Mouse (Mus musculus): ENCODE results near the gene Misp. TPM values are rescaled to one million over a fixed set of nuclear protein-coding genes. Genes with fewer than 3 reads are reported as not detected.
A peak's percentile ranks its signal among the peaks of the same experiment; 100 is the strongest.

Gene Misp
- polyA plus RNA-seq (2015; fragmentation: Nextera tagmentation; extraction: Ambion mirVana) = 141 and 154 TPM in 2 replicates

- Histone ChIP-seq H3K4me1 (replicated peaks) (peaks cover 29% of the 10 kb centered on the region), H3K4me3 (replicated peaks) (peak within 1 kb of the TSS; percentile 34), H3K27ac (peak within 1 kb of the TSS; percentile 78), H3K36me3 (0 out of 2 replicates have a peak, but pooled peaks cover 11% of the 10 kb centered on the region), H3K9ac (peak within 1 kb of the TSS; percentile 57), H3K9me3 (no peaks in the 10 kb centered on the region), H3K4me2 (replicated peaks) (peak within 1 kb of the TSS; percentile 56), H3K27me3 (replicated peaks) (no peaks in the 10 kb centered on the region)
- peak; percentile 5; the same call in 1 of the 2 replicates for ATAC-seq
- WGBS = 42% methylated on average over 11 of the region's 11 CpGs
Observed at GRCm38 (mm10) chr10:79820782-79821181, at the start of gene Misp. TSS of gene Misp (plus strand) at chr10:79820989.

- Histone ChIP-seq H3K4me3 (replicated peaks) (no peak overlapping the region), H3K36me3 (no peaks in the 10 kb centered on the region), H3K27ac (no peak overlapping the region), H3K27me3 (replicated peaks) (no peaks in the 10 kb centered on the region), H3K9ac (no peak overlapping the region), H3K9me3 (no peaks in the 10 kb centered on the region), H3K4me2 (replicated peaks) (no peak overlapping the region), H3K4me1 (replicated peaks) (peaks cover 18% of the 10 kb centered on the region)
- WGBS = 90% methylated on average over 3 of the region's 3 CpGs
- ATAC-seq = no peak
Observed at GRCm38 (mm10) chr10:79772320-79772719, 48.5 kb upstream of the Misp start.

GRCm38 (mm10) chr10:79773208-79773607 is 47.6 kb upstream of the Misp start:
- 92% methylated on average over 2 of the region's 2 CpGs for WGBS
- Histone ChIP-seq H3K4me2 (replicated peaks) (no peak overlapping the region), H3K4me3 (replicated peaks) (no peak overlapping the region), H3K36me3 (no peaks in the 10 kb centered on the region), H3K4me1 (replicated peaks) (peaks cover 18% of the 10 kb centered on the region), H3K9me3 (no peaks in the 10 kb centered on the region), H3K27ac (no peak overlapping the region), H3K9ac (no peak overlapping the region), H3K27me3 (replicated peaks) (no peaks in the 10 kb centered on the region)
- no peak for ATAC-seq

- 68% methylated on average over 5 of the region's 5 CpGs for WGBS
- Histone ChIP-seq H3K4me1 (replicated peaks) (peaks cover 28% of the 10 kb centered on the region), H3K27ac (no peak overlapping the region), H3K27me3 (replicated peaks) (no peaks in the 10 kb centered on the region), H3K4me3 (replicated peaks) (no peak overlapping the region), H3K4me2 (replicated peaks) (no peak overlapping the region), H3K36me3 (no peaks in the 10 kb centered on the region), H3K9ac (no peak overlapping the region), H3K9me3 (no peaks in the 10 kb centered on the region)
- no peak for ATAC-seq
Observed at GRCm38 (mm10) chr10:79774486-79775279, 46.1 kb upstream of the Misp start.

- Histone ChIP-seq H3K9me3 (no peaks in the 10 kb centered on the region), H3K27ac (peak within 1 kb of the TSS; percentile 54), H3K4me3 (replicated peaks) (peak within 1 kb of the TSS; percentile 54), H3K27me3 (replicated peaks) (no peaks in the 10 kb centered on the region), H3K36me3 (no peaks in the 10 kb centered on the region), H3K4me1 (replicated peaks) (peaks cover 42% of the 10 kb centered on the region), H3K4me2 (replicated peaks) (peak within 1 kb of the TSS; percentile 86), H3K9ac (peak within 1 kb of the TSS; percentile 69)
- no peak for ATAC-seq
- 1% methylated on average over 39 of the region's 39 CpGs for WGBS
Observed at GRCm38 (mm10) chr10:79777103-79777531, 43.7 kb upstream of the Misp start, which contains the start of gene Fstl3. TSS of gene Fstl3 (plus strand) at chr10:79777272.

GRCm38 (mm10) chr10:79778006-79778405 is 42.8 kb upstream of the Misp start:
- Histone ChIP-seq H3K9ac (0 out of 2 replicates have a peak overlapping the region, but pooled peaks have one; percentile 69), H3K4me1 (replicated peaks) (peaks cover 42% of the 10 kb centered on the region), H3K27ac (peak overlapping the region; percentile 54), H3K9me3 (no peaks in the 10 kb centered on the region), H3K4me2 (replicated peaks) (peak overlapping the region; percentile 86), H3K36me3 (no peaks in the 10 kb centered on the region), H3K27me3 (replicated peaks) (no peaks in the 10 kb centered on the region), H3K4me3 (replicated peaks) (peak overlapping the region; percentile 54)
- 11% methylated on average over 15 of the region's 15 CpGs for WGBS
- peak; percentile 2; the same call in 1 of the 2 replicates for ATAC-seq

GRCm38 (mm10) chr10:79779193-79779592 is 41.6 kb upstream of the Misp start:
- H3K4me2 ChIP-seq (replicated peaks) = no peak overlapping the region
- no peaks in the 10 kb centered on the region for H3K27me3 ChIP-seq (replicated peaks)
- ATAC-seq = no peak
- H3K4me1 ChIP-seq (replicated peaks) = peaks cover 42% of the 10 kb centered on the region
- H3K27ac ChIP-seq = 0 out of 2 replicates have a peak overlapping the region, but pooled peaks have one; percentile 7
- no peak overlapping the region for H3K4me3 ChIP-seq (replicated peaks)
- H3K9ac ChIP-seq = no peak overlapping the region
- WGBS = 21% methylated on average over 2 of the region's 2 CpGs
- H3K36me3 ChIP-seq = no peaks in the 10 kb centered on the region
- no peaks in the 10 kb centered on the region for H3K9me3 ChIP-seq

GRCm38 (mm10) chr10:79779784-79780663 is 40.8 kb upstream of the Misp start:
- Histone ChIP-seq H3K27me3 (replicated peaks) (no peaks in the 10 kb centered on the region), H3K9me3 (no peaks in the 10 kb centered on the region), H3K27ac (peak overlapping the region; percentile 63; the same call in 1 of the 2 replicates), H3K4me2 (replicated peaks) (peak overlapping the region; percentile 82), H3K4me1 (replicated peaks) (peaks cover 42% of the 10 kb centered on the region), H3K36me3 (no peaks in the 10 kb centered on the region), H3K9ac (0 out of 2 replicates have a peak overlapping the region, but pooled peaks have one; percentile 36), H3K4me3 (replicated peaks) (peak overlapping the region; percentile 46)
- ATAC-seq = peak; percentile 92
- WGBS = 2% methylated on average over 54 of the region's 55 CpGs

- Histone ChIP-seq H3K27me3 (replicated peaks) (no peaks in the 10 kb centered on the region), H3K4me1 (replicated peaks) (peaks cover 42% of the 10 kb centered on the region), H3K9ac (no peak overlapping the region), H3K27ac (peak overlapping the region; percentile 63; the same call in 1 of the 2 replicates), H3K4me3 (replicated peaks) (peak overlapping the region; percentile 46), H3K36me3 (no peaks in the 10 kb centered on the region), H3K4me2 (replicated peaks) (peak overlapping the region; percentile 82), H3K9me3 (no peaks in the 10 kb centered on the region)
- no peak for ATAC-seq
- WGBS = under 1% methylated on average over 13 of the region's 13 CpGs
Observed at GRCm38 (mm10) chr10:79780664-79781015, 40.1 kb upstream of the Misp start.

- Histone ChIP-seq H3K4me2 (replicated peaks) (peak overlapping the region; percentile 82), H3K9ac (no peak overlapping the region), H3K4me3 (replicated peaks) (peak overlapping the region; percentile 46), H3K27ac (no peak overlapping the region), H3K4me1 (replicated peaks) (peaks cover 42% of the 10 kb centered on the region), H3K36me3 (no peaks in the 10 kb centered on the region), H3K9me3 (no peaks in the 10 kb centered on the region), H3K27me3 (replicated peaks) (no peaks in the 10 kb centered on the region)
- ATAC-seq = no peak
- 29% methylated on average over 21 of the region's 21 CpGs for WGBS
Observed at GRCm38 (mm10) chr10:79781139-79781538, 39.6 kb upstream of the Misp start.

GRCm38 (mm10) chr10:79781956-79782355 is 38.8 kb upstream of the Misp start:
- Histone ChIP-seq H3K4me1 (replicated peaks) (peaks cover 39% of the 10 kb centered on the region), H3K27me3 (replicated peaks) (no peaks in the 10 kb centered on the region), H3K4me3 (replicated peaks) (no peak overlapping the region), H3K9me3 (no peaks in the 10 kb centered on the region), H3K4me2 (replicated peaks) (no peak overlapping the region), H3K9ac (no peak overlapping the region), H3K36me3 (no peaks in the 10 kb centered on the region), H3K27ac (no peak overlapping the region)
- no peak for ATAC-seq
- WGBS = 60% methylated on average over 5 of the region's 5 CpGs

- ATAC-seq = no peak
- no peak overlapping the region for H3K27ac ChIP-seq
- H3K4me1 ChIP-seq (replicated peaks) = peaks cover 29% of the 10 kb centered on the region
- WGBS = 56% methylated on average over 7 of the region's 7 CpGs
- no peaks in the 10 kb centered on the region for H3K27me3 ChIP-seq (replicated peaks)
- H3K4me2 ChIP-seq (replicated peaks) = no peak overlapping the region
- no peak overlapping the region for H3K9ac ChIP-seq
- no peaks in the 10 kb centered on the region for H3K9me3 ChIP-seq
- no peaks in the 10 kb centered on the region for H3K36me3 ChIP-seq
- no peak overlapping the region for H3K4me3 ChIP-seq (replicated peaks)
Observed at GRCm38 (mm10) chr10:79783050-79783449, 37.7 kb upstream of the Misp start.
